Comparison of ENCODE assay signal across 16 mouse cellular contexts in genomic region chr5:52145684-52146083, GRCm38 (mm10). TPM values are rescaled to one million over a fixed set of nuclear protein-coding genes. Genes with fewer than 3 reads are reported as not detected.
DNase-seq lines count a peak whose midpoint lies in the region; ATAC-seq and TF ChIP-seq lines count a peak whose summit lies in the region.
"Had no signal": no experiment of that assay in that cellular context is flagged by ENCODE, and none has a peak within 500 bp of the region (broad histone marks: within the 10 kb centered on the region; RNA-seq: fewer than 3 reads in every experiment).

No protein-coding gene starts in this region.

- TF ChIP-seq CTCF in liver, postnatal 0 days (IDR thresholded peaks at IDR 0.05; ENCODE audit: low read depth) = no peak

- H3K9ac ChIP-seq in forebrain, embryonic 13.5 days = no peak overlapping the region
- no peak overlapping the region for H3K9ac ChIP-seq in forebrain, embryonic 16.5 days (replicated peaks; ENCODE audit: low read depth, low read length)
- H3K9ac ChIP-seq in liver, postnatal 0 days (replicated peaks) = no peak overlapping the region
- H3K9ac ChIP-seq: forebrain, embryonic 15.5 days; heart, embryonic 15.5 days had no signal

- H3K4me3 ChIP-seq in forebrain, embryonic 13.5 days = no peak overlapping the region
- H3K4me3 ChIP-seq in forebrain, embryonic 16.5 days (replicated peaks; ENCODE audit: low read length) = no peak overlapping the region
- no peak overlapping the region for H3K4me3 ChIP-seq in liver, postnatal 0 days (ENCODE audit: low read depth, low read length)
- H3K4me3 ChIP-seq in limb, embryonic 10.5 days = no peak overlapping the region
- H3K4me3 ChIP-seq: forebrain, embryonic 15.5 days; heart, embryonic 15.5 days; myocyte had no signal

- TF ChIP-seq EP300 in liver, postnatal 0 days (IDR thresholded peaks at IDR 0.05; ENCODE audit: low read depth) = no peak

- no peaks in the 10 kb centered on the region for H3K27me3 ChIP-seq in forebrain, embryonic 13.5 days
- H3K27me3 ChIP-seq in forebrain, embryonic 16.5 days (replicated peaks; ENCODE audit: control insufficient read depth, insufficient read depth, low read length) = no peaks in the 10 kb centered on the region
- no peaks in the 10 kb centered on the region for H3K27me3 ChIP-seq in liver, postnatal 0 days (ENCODE audit: insufficient read depth, low read length)
- no peaks in the 10 kb centered on the region for H3K27me3 ChIP-seq in limb, embryonic 10.5 days (ENCODE audit: low read depth, poor library complexity, severe bottlenecking)
- H3K27me3 ChIP-seq: forebrain, embryonic 15.5 days; heart, embryonic 15.5 days had no signal

- 94% methylated on average over 6 of the region's 6 CpGs for WGBS in forebrain, embryonic 13.5 days
- 94% methylated on average over 6 of the region's 6 CpGs for WGBS in forebrain, embryonic 16.5 days
- WGBS in liver, postnatal 0 days (ENCODE audit: insufficient replicate concordance) = 72% methylated on average over 6 of the region's 6 CpGs
- 92% methylated on average over 6 of the region's 6 CpGs for WGBS in limb, embryonic 10.5 days

- no peaks in the 10 kb centered on the region for H3K9me3 ChIP-seq in forebrain, embryonic 13.5 days (replicated peaks)
- H3K9me3 ChIP-seq in forebrain, embryonic 16.5 days (ENCODE audit: control insufficient read depth, low read length) = no peaks in the 10 kb centered on the region
- H3K9me3 ChIP-seq in liver, postnatal 0 days (ENCODE audit: low read length) = no peaks in the 10 kb centered on the region
- no peaks in the 10 kb centered on the region for H3K9me3 ChIP-seq in limb, embryonic 10.5 days (replicated peaks)
- H3K9me3 ChIP-seq: forebrain, embryonic 15.5 days; heart, embryonic 15.5 days had no signal

- H3K36me3 ChIP-seq in forebrain, embryonic 13.5 days (ENCODE audit: poor library complexity, severe bottlenecking) = peaks cover 31% of the 10 kb centered on the region; the same call in 1 of the 2 replicates
- peaks cover 5% of the 10 kb centered on the region for H3K36me3 ChIP-seq in forebrain, embryonic 16.5 days (ENCODE audit: control insufficient read depth, insufficient read depth)
- H3K36me3 ChIP-seq in liver, postnatal 0 days (replicated peaks; ENCODE audit: insufficient read depth, low read length) = peaks cover 20% of the 10 kb centered on the region
- H3K36me3 ChIP-seq in limb, embryonic 10.5 days = peaks cover 83% of the 10 kb centered on the region

- ATAC-seq in forebrain, embryonic 13.5 days = peak; percentile 22; the same call in 1 of the 2 replicates
- ATAC-seq in forebrain, embryonic 16.5 days = no peak
- ATAC-seq in liver, postnatal 0 days = peak; percentile 72
- ATAC-seq: activated CD4-positive, CD25-positive, alpha-beta regulatory T cell, adult 4 months; forebrain, embryonic 15.5 days; hindbrain, embryonic 16.5 days had no signal

- H3K4me2 ChIP-seq in forebrain, embryonic 13.5 days = no peak overlapping the region
- no peak overlapping the region for H3K4me2 ChIP-seq in forebrain, embryonic 16.5 days (ENCODE audit: low read length)
- no peak overlapping the region for H3K4me2 ChIP-seq in liver, postnatal 0 days (ENCODE audit: low read depth, low read length)
- H3K4me2 ChIP-seq: forebrain, embryonic 15.5 days; heart, embryonic 15.5 days had no signal

- H3K27ac ChIP-seq in forebrain, embryonic 13.5 days = no peak overlapping the region
- no peak overlapping the region for H3K27ac ChIP-seq in forebrain, embryonic 16.5 days (ENCODE audit: low read length)
- no peak overlapping the region for H3K27ac ChIP-seq in liver, postnatal 0 days (ENCODE audit: low read depth)
- no peak overlapping the region for H3K27ac ChIP-seq in limb, embryonic 10.5 days
- H3K27ac ChIP-seq: forebrain, embryonic 15.5 days; heart, embryonic 15.5 days had no signal

- H3K4me1 ChIP-seq in forebrain, embryonic 13.5 days = no peaks in the 10 kb centered on the region
- H3K4me1 ChIP-seq in forebrain, embryonic 16.5 days (replicated peaks; ENCODE audit: control insufficient read depth, insufficient read depth, low read length) = no peaks in the 10 kb centered on the region
- H3K4me1 ChIP-seq in liver, postnatal 0 days (ENCODE audit: insufficient read depth) = peaks cover 9% of the 10 kb centered on the region; the same call in 1 of the 2 replicates
- H3K4me1 ChIP-seq in limb, embryonic 10.5 days = no peaks in the 10 kb centered on the region
- H3K4me1 ChIP-seq: forebrain, embryonic 15.5 days; heart, embryonic 15.5 days had no signal

- DNase-seq in ES-CJ7 (ENCODE audit: low read depth, low spot score) = peak; percentile 61
- DNase-seq in adrenal gland, postnatal 36 days = peak; percentile 36 to 49
- DNase-seq in liver, postnatal 0 days = no peak
- no peak for DNase-seq in limb, embryonic 10.5 days (ENCODE audit: low spot score)
- no peak for DNase-seq in heart, adult 9 months (ENCODE audit: low spot score in 2 of 2)
- DNase-seq in spleen, postnatal 36 days (ENCODE audit: low spot score in 2 of 2) = no peak
- DNase-seq: cerebellum, postnatal 36 days; gastrocnemius, postnatal 36 days; lung, postnatal 14 days had no signal

RNA-seq across cellular contexts. Expression of gene Dhx15, which starts 44.6 kb away (rescaled TPM):
- polyA plus RNA-seq in forebrain, embryonic 13.5 days (2015; fragmentation: Nextera tagmentation; extraction: Ambion mirVana) = 187 and 198 TPM in 2 replicates
- polyA plus RNA-seq in forebrain, embryonic 16.5 days (2015; fragmentation: Nextera tagmentation; extraction: Ambion mirVana) = 169 and 188 TPM in 2 replicates
- 100 to 1,000 TPM; 108 to 134 TPM for total RNA-seq in adrenal gland, postnatal 36 days (2021)
- 36.0 and 39.3 TPM in 2 replicates for polyA plus RNA-seq in liver, postnatal 0 days (2015; fragmentation: Nextera tagmentation; extraction: Ambion mirVana)
- 214 and 221 TPM in 2 replicates for polyA plus RNA-seq in limb, embryonic 10.5 days (2016; fragmentation: Nextera tagmentation; extraction: Ambion mirVana)

Comparison
In these comparisons a context has a peak if more than half of its experiments do, and no peak if none do; other contexts are left out.
1. DNase-seq: peak in ES-CJ7 (single experiment) and adrenal gland, postnatal 36 days (2 of 2); none in liver, postnatal 0 days (single experiment), limb, embryonic 10.5 days (single experiment), heart, adult 9 months (0 of 2) and spleen, postnatal 36 days (0 of 2).